Mouse (Mus musculus): ENCODE measurements around the gene Lamc1. TPM values are rescaled to one million over a fixed set of nuclear protein-coding genes. Genes with fewer than 3 reads are reported as not detected.

Gene Lamc1
- polyA plus RNA-seq, 1 experiment from 2014 or later = 28.4 TPM

DNA sequence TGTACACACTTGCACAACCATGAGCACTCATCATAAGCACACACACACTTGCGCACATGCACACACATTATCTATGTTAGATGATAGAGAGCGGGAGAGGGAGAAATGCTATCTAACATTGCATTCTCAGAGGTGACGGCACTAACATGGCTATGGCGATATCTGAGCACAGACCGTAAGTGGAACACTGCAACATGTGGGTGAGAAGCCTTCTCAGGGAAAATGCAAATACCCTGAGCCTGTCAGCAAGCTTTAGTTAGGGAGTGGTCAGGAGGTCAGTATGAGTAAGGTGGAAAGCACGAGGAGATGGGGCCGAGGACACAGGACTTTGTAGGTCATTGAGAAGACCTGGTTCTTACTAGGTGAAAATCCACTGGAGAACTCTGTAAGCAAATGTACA lies 64.3 kb downstream of the Lamc1 start:
- no peak for DNase-seq (ENCODE audit: low spot score)
- Histone ChIP-seq H3K27ac (replicated peaks) (no peak overlapping the region), H3K4me1 (peaks cover 36% of the 10 kb centered on the region), H3K27me3 (replicated peaks; ENCODE audit: low read depth, poor library complexity, severe bottlenecking) (no peaks in the 10 kb centered on the region), H3K36me3 (replicated peaks) (no peaks in the 10 kb centered on the region), H3K4me3 (no peak overlapping the region), H3K9me3 (no peaks in the 10 kb centered on the region)
- 93% methylated on average over 7 of the region's 7 CpGs for WGBS

DNA sequence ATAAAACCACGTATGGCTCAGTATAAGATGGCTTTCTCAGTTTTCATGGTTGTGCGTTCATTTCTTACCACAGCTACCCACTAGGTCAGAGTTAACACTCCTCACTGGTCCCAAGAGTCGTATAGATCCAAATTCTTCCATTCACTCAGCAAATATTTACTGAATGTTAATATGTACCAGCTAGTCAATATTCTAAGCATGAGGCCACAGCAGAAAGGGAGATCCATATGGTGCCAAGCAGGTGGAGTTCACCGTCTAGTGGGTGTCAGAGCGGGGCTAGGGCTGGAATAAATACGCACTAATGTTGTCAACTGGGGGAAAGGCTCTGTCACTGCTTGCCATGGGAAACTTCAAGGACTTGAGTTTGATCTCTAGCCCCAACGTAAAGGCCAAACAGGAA lies 64.9 kb downstream of the Lamc1 start:
- 93% methylated on average over 7 of the region's 7 CpGs for WGBS
- peaks cover 35% of the 10 kb centered on the region for H3K4me1 ChIP-seq
- no peaks in the 10 kb centered on the region for H3K27me3 ChIP-seq (replicated peaks; ENCODE audit: low read depth, poor library complexity, severe bottlenecking)
- H3K9me3 ChIP-seq = no peaks in the 10 kb centered on the region
- no peak overlapping the region for H3K27ac ChIP-seq (replicated peaks)
- H3K36me3 ChIP-seq (replicated peaks) = no peaks in the 10 kb centered on the region
- no peak overlapping the region for H3K4me3 ChIP-seq
- DNase-seq (ENCODE audit: low spot score) = no peak

DNA sequence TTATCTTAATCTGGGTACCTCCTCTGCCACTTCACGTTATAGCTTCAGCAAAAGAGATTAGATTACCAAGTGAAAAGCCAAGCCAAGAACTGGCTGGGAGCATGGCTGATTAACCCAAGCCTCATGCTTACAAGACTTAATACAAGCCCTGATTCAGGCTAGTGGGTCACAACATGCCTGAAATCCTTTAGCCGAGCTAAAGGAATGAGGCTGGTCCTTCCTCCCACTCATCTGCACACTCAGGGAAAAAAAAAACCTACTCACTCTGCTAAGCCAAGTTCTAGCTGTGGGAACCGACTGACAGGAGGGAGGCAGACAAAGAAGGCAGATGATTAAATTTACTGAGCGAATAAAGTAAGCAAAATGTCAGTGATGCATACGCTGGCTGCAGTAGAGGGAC lies 65.7 kb downstream of the Lamc1 start:
- Histone ChIP-seq H3K4me1 (peaks cover 28% of the 10 kb centered on the region), H3K36me3 (replicated peaks) (peaks cover 7% of the 10 kb centered on the region), H3K9me3 (no peaks in the 10 kb centered on the region), H3K4me3 (no peak overlapping the region), H3K27ac (replicated peaks) (no peak overlapping the region), H3K27me3 (replicated peaks; ENCODE audit: low read depth, poor library complexity, severe bottlenecking) (no peaks in the 10 kb centered on the region)
- no peak for DNase-seq (ENCODE audit: low spot score)
- WGBS = 74% methylated on average over 5 of the region's 5 CpGs

DNA sequence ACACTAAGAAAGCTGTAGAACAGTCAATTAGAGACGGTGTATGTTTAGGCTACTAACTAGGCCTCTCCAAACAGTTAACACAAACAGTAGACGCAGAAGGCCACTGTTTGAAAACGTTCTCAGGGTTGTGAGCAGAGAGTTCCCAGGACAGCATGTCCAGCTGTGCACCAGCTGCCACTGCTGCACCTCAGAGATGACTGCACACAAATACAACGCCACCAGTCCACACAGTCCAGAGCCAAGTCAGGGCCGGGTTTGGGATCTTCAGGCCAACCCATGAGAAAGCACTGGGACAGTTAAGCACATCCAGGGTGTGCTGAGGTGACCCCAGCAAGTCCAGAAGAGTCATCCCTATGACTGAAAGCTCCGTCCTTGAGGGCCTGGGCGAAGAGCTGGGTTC lies 67.0 kb downstream of the Lamc1 start:
- no peak for DNase-seq (ENCODE audit: low spot score)
- Histone ChIP-seq H3K27ac (replicated peaks) (peak overlapping the region; percentile 8; the same call in 1 of the 2 replicates), H3K36me3 (replicated peaks) (peaks cover 11% of the 10 kb centered on the region), H3K4me1 (peaks cover 28% of the 10 kb centered on the region), H3K4me3 (no peak overlapping the region), H3K27me3 (replicated peaks; ENCODE audit: low read depth, poor library complexity, severe bottlenecking) (no peaks in the 10 kb centered on the region), H3K9me3 (no peaks in the 10 kb centered on the region)
- WGBS = 74% methylated on average over 7 of the region's 7 CpGs

DNA sequence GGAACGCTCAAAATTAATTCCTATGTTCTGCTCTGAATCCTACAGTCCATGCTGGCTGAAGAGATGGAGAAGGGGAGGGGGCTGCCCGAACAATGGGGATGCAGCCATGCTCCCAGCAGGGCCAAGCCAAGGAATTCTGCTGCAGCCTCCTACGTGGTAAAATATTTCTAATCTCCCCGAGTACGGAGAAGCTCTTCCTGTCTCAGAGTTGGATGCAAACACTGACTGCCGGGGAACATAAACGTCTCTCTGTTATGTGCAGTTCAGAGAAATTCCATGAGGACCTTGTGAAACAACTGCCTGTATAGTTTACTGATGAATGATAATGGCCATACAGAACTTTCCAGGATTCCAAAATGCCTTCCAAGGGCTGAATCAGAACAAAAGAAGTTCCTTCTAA lies 67.5 kb downstream of the Lamc1 start:
- Histone ChIP-seq H3K27ac (replicated peaks) (peak overlapping the region; percentile 8; the same call in 1 of the 2 replicates), H3K4me3 (no peak overlapping the region), H3K9me3 (no peaks in the 10 kb centered on the region), H3K27me3 (replicated peaks; ENCODE audit: low read depth, poor library complexity, severe bottlenecking) (no peaks in the 10 kb centered on the region), H3K36me3 (replicated peaks) (peaks cover 11% of the 10 kb centered on the region), H3K4me1 (peaks cover 28% of the 10 kb centered on the region)
- 46% methylated on average over 7 of the region's 7 CpGs for WGBS
- DNase-seq (ENCODE audit: low spot score) = no peak

DNA sequence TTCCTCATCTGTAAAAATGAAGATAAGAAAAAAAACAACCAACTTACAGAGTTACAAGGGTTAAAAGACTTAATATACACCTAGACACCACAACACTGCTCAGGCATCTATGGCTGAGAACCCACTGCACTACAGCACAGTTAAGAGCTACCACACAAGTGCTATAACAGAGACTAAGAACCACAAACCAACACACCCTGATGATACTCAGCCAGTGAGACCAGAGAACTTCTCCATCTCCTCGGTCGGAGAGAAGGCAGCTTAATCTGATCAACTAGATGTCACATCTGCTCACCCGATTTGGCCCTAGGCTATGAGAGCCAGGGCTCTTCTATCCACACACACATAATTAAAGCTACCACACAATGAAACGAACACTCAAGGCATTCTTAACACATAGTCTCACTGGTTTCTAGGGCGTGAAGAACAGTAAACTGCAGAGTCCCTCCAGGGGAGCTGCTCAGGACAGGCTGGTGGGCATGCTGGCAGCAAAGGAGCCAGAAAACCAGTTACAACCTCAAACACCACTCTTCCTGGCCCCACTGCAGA lies 72.8 kb downstream of the Lamc1 start:
- H3K27me3 ChIP-seq (replicated peaks; ENCODE audit: low read depth, poor library complexity, severe bottlenecking) = no peaks in the 10 kb centered on the region
- no peak for DNase-seq (ENCODE audit: low spot score)
- no peak overlapping the region for H3K4me3 ChIP-seq
- H3K36me3 ChIP-seq (replicated peaks) = peaks cover 23% of the 10 kb centered on the region
- H3K4me1 ChIP-seq = peaks cover 8% of the 10 kb centered on the region
- no peak overlapping the region; the same call in 1 of the 2 replicates for H3K27ac ChIP-seq (replicated peaks)
- H3K9me3 ChIP-seq = no peaks in the 10 kb centered on the region
- WGBS = 59% methylated on average over 5 of the region's 5 CpGs

DNA sequence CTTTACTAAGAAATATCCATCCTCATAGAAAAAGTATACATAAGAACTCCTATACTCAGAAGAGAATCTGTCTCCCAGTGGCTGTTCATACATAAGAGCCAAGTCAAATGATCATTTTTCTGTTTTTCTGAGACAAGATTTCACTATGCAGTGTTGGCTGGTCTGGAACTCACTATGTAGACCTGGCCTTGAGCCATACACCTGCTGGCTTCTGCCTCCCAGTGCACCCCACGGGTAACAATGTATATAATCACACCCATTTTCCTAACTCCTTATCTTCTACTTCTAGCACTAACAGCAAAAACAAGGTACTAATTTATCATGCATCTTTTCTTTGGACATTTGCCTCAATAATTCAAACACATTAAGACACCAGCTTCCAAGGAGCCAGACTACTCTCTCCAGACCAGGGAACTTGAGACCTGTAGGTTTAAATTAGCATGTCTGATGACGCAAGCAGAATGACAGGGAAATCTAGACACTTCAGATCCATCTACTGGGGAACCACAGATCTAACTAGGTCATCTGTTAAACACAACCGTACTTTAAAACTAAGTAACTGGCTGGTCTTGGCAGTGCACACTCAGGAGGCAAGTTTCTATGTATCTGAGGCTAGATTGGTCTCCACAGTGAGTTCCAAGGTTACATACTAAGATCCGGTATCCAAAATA lies 79.9 kb downstream of the Lamc1 start:
- H3K9me3 ChIP-seq = peaks cover 5% of the 10 kb centered on the region; the same call in 1 of the 2 replicates
- no peak overlapping the region for H3K4me3 ChIP-seq
- H3K4me1 ChIP-seq = no peaks in the 10 kb centered on the region
- DNase-seq (ENCODE audit: low spot score) = no peak
- H3K27ac ChIP-seq (replicated peaks) = no peak overlapping the region
- H3K27me3 ChIP-seq (replicated peaks; ENCODE audit: low read depth, poor library complexity, severe bottlenecking) = no peaks in the 10 kb centered on the region
- WGBS = 93% methylated on average over 4 of the region's 4 CpGs
- peaks cover 65% of the 10 kb centered on the region for H3K36me3 ChIP-seq (replicated peaks)

DNA sequence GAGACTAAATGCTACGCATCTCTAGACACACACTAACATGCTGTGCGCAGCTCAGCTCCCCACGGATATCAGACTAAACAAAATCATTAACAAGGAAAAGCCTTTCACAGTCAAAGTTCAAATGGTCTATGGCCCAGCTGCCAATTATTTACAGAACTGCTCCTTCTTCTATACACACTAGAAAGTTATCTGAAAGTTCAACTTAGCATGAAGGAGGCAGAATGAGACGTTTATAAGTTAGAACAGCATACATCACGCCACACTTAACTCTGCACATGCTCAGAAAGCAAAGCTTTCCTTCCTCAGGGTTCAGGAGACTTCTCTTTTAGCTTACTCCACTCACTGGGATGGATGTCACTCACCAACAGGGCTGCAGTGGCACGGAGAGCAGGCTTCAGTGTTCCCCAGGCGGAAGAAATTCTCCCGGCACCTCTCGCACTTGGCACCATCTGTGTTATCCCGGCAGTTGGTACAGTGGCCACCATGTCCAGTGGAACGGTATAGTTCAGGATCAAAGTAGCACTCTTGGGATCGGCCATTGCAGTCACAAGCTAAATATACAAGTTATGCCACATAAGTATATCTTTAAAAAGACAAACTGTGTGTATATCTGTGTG lies 80.9 kb downstream of the Lamc1 start:
- no peak for DNase-seq (ENCODE audit: low spot score)
- Histone ChIP-seq H3K4me3 (no peak overlapping the region), H3K36me3 (replicated peaks) (peaks cover 74% of the 10 kb centered on the region), H3K27me3 (replicated peaks; ENCODE audit: low read depth, poor library complexity, severe bottlenecking) (no peaks in the 10 kb centered on the region), H3K27ac (replicated peaks) (no peak overlapping the region), H3K9me3 (peaks cover 5% of the 10 kb centered on the region; the same call in 1 of the 2 replicates), H3K4me1 (no peaks in the 10 kb centered on the region)
- 94% methylated on average over 12 of the region's 12 CpGs for WGBS

DNA sequence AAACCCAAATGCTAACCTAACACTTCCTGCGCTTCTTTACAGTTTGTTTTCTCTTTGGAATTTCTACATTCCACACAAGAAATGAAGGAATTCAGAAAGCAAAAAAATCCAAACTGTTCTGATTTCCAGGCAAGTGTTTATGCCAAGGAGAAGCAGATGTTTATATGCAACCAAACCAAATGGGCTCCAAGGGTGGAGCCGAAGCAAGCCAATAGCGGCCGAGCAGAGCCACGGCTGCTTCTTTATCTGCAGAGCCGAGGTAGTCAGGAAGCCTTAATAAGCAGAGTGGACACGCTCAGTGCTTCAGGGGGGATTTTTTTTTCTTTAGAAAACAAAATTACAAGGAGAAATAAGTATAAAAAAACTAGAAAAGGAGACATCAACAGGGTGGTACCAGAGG lies 91.2 kb downstream of the Lamc1 start:
- H3K9me3 ChIP-seq = no peaks in the 10 kb centered on the region
- H3K4me1 ChIP-seq = peaks cover 3% of the 10 kb centered on the region; the same call in 1 of the 2 replicates
- DNase-seq (ENCODE audit: low spot score) = no peak
- no peak overlapping the region for H3K27ac ChIP-seq (replicated peaks)
- peaks cover 89% of the 10 kb centered on the region for H3K36me3 ChIP-seq (replicated peaks)
- no peak overlapping the region for H3K4me3 ChIP-seq
- 87% methylated on average over 7 of the region's 7 CpGs for WGBS
- no peaks in the 10 kb centered on the region for H3K27me3 ChIP-seq (replicated peaks; ENCODE audit: low read depth, poor library complexity, severe bottlenecking)

DNA sequence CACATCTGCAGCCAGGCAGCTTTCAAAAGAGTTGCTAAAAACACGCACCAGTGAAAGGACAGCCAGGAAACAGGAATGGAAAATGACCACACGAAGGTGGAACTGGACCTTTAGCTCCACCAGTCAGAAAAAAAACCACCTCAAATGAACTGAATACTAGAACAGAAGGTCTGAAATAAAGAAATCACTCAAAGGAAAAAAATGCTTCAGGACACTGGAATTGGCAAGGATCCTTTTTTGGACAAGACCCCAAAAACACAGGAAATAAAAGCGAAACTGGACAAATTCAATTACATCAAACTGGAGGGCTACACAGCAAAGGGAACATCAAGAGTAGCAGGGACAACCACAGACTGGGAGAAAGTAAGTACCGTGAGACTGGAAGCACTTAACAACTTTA lies 97.0 kb downstream of the Lamc1 start:
- Histone ChIP-seq H3K27me3 (replicated peaks; ENCODE audit: low read depth, poor library complexity, severe bottlenecking) (no peaks in the 10 kb centered on the region), H3K4me1 (no peaks in the 10 kb centered on the region), H3K9me3 (no peaks in the 10 kb centered on the region), H3K36me3 (replicated peaks) (peaks cover 76% of the 10 kb centered on the region), H3K4me3 (no peak overlapping the region), H3K27ac (replicated peaks) (no peak overlapping the region)
- no peak for DNase-seq (ENCODE audit: low spot score)
- WGBS = 85% methylated on average over 4 of the region's 4 CpGs

DNA sequence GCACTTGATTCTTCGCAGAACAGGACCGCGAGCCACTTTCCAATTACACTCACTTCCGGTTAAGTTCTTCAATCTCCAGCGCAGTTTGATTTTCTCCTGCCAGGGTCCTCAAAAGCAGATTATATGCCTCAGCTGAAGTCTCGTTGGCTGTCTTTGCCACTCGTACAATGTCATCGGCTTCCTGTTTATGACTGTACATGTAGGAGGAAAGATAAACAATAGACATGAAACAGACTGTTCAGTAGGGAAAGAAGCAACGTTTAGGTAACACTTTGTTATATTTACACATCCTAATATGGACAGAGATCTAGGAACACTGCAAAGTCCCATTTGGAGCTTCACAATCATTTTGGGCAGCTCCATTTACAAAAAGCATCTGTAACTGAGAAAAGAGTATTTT lies 100.9 kb downstream of the Lamc1 start:
- H3K27me3 ChIP-seq (replicated peaks; ENCODE audit: low read depth, poor library complexity, severe bottlenecking) = no peaks in the 10 kb centered on the region
- H3K4me3 ChIP-seq = no peak overlapping the region
- no peaks in the 10 kb centered on the region for H3K4me1 ChIP-seq
- H3K9me3 ChIP-seq = no peaks in the 10 kb centered on the region
- WGBS = 94% methylated on average over 9 of the region's 9 CpGs
- peaks cover 85% of the 10 kb centered on the region for H3K36me3 ChIP-seq (replicated peaks)
- no peak for DNase-seq (ENCODE audit: low spot score)
- no peak overlapping the region for H3K27ac ChIP-seq (replicated peaks)

DNA sequence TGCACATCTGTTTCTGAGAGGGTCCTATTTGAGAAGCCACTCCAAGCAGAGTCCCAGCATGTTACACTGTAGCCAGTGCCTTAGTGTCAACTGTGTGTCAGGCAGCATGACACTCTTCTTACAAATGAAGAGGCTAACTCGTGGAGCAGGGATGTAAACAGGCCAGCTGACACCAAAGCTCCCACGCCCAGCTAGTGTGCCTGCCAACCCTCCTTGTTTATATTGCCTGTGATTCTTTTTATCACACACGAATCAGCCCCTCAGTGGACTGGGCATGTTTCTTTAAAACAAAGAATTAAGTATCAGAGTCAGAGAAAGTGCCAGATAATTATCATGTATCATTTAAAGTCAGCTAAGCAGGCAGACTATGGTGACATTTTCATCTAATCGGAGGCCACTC lies 104.7 kb downstream of the Lamc1 start:
- Histone ChIP-seq H3K36me3 (replicated peaks) (peaks cover 85% of the 10 kb centered on the region), H3K27ac (replicated peaks) (no peak overlapping the region), H3K27me3 (replicated peaks; ENCODE audit: low read depth, poor library complexity, severe bottlenecking) (no peaks in the 10 kb centered on the region), H3K4me1 (no peaks in the 10 kb centered on the region), H3K4me3 (no peak overlapping the region), H3K9me3 (no peaks in the 10 kb centered on the region)
- WGBS = 85% methylated on average over 4 of the region's 4 CpGs
- DNase-seq (ENCODE audit: low spot score) = no peak

DNA sequence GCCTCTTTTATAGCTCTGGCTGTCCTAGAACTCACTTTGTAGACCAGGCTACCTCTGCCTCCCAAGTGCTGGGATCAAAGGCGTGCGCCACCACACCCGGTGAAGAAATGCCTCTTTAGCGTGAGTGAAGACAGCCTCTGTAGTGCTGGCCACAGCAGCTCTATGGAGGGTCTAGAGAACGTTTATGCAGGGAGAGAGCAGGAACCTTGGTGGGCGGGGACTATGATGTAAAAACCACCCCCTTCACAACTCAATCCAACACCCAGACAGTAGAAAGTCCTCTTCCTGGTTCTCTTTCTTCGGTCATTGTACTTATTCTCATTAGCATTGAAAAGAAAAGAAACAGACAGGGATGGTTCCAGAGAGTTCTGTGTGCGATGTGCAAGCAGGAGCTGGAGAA lies 105.5 kb downstream of the Lamc1 start:
- Histone ChIP-seq H3K4me1 (no peaks in the 10 kb centered on the region), H3K9me3 (no peaks in the 10 kb centered on the region), H3K27ac (replicated peaks) (no peak overlapping the region), H3K36me3 (replicated peaks) (peaks cover 85% of the 10 kb centered on the region), H3K4me3 (no peak overlapping the region), H3K27me3 (replicated peaks; ENCODE audit: low read depth, poor library complexity, severe bottlenecking) (no peaks in the 10 kb centered on the region)
- 88% methylated on average over 8 of the region's 8 CpGs for WGBS
- DNase-seq (ENCODE audit: low spot score) = no peak

Measured in embryonic facial prominence, embryonic 10.5 days (tissue).